Mouse (Mus musculus) spleen, postnatal 4 days (tissue): ENCODE results near the gene Wdr46.
A peak's percentile ranks its signal among the peaks of the same experiment; 100 is the strongest.
"Not testable (repeated sequence)": the region's sequence is repeated elsewhere in the genome, so short reads cannot be mapped to it uniquely, and the experiment has no call there.

Experiments used
- DNase-seq, 2 experiments: peaks; one replicate each; pipeline ENCODE4 v3.0.0; 2022; ENCODE audit warnings: low spot score in 2 of 2

Gene Wdr46

DNA sequence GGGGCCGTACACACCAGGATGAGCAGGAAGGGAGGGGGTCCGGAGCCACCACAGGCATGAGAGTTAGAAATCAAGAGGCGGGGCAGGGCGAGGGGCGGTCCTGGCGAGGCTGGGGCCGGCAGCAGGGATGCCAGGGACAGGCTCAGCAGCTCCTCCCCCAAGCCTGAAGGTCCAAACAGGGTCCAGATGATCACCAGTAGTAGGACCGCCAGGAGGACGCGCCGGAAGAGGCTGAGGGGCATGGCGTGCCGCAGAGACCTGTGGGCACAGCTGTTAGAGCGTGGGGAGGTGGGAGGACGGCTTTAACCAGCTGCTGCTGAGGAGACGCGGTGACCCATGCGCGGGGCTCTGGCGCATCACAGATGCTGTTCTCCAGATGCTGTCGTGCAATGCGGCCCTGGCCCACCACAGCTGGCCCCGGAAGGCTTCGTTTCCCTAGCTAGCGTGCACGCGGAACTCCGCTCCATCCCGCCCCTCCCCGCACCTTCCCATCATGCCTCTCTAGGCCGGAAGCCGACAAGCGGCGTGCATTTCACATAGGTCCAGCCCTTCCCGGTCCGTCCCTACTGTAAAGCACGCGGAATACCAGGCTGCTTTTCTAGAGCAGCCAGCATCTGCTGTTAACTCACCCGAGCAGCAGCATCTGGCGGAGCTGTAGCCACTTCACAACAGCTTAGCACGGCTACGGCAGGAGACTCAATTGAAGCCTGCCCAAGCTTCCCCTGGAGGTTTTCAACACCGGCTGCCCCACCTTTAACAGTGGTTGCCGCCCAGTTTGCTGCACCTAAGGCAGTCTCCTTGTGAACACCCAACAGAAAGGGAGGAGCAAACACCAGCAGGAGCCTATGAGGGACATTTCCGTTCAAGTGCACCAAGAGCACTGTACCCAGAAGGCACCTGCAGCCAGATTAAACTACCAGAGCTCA, 10.8 kb downstream of the Wdr46 start, which contains the start of gene B3galt4:
Gene B3galt4 (minus strand): TSS at position 468 of the 926 bp plus-strand sequence.
- DNase-seq = peak; percentile 77 to 90

DNA sequence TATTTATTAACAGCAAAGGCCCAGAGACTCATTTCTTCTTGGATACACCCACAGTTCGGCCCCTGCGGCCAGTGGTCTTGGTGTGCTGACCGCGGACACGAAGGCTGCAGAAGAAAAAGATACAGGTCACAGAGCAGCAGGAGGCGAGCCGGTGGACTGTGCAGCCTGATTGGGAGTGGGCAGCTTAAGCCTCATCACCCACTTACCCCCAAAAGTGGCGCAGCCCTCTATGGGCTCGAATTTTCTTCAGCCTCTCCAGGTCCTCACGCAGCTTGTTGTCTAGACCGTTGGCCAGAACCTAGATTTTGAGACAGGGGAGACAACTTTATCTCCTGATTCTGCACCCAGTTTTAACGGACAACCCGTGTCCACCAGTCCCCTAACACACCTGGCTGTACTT, 11.6 kb downstream of the Wdr46 start:
- not testable (repeated sequence) for DNase-seq

DNA sequence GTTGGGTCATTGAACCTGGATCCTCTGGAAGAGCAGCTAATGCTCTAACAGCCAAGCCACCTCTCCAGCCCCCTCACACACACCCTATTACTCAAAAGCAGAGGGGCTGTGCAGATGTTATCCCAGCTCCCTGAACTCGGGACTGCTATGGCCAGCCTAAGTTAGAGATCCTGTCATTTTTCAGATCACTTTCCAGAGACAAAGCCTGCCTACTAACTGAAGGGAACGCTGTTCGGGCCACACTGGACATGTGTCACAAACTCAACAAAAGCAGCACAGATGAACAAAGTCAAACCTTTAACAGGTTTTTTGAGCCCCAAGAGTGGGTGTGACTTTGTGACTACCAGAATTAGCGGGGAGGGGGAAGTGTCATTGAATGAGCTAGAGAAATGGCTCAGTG, 12.4 kb downstream of the Wdr46 start:
- no peak for DNase-seq

- no peak for DNase-seq
Measured at GRCm38 (mm10) chr17:33953310-33953709, 12.8 kb downstream of the Wdr46 start.

DNA sequence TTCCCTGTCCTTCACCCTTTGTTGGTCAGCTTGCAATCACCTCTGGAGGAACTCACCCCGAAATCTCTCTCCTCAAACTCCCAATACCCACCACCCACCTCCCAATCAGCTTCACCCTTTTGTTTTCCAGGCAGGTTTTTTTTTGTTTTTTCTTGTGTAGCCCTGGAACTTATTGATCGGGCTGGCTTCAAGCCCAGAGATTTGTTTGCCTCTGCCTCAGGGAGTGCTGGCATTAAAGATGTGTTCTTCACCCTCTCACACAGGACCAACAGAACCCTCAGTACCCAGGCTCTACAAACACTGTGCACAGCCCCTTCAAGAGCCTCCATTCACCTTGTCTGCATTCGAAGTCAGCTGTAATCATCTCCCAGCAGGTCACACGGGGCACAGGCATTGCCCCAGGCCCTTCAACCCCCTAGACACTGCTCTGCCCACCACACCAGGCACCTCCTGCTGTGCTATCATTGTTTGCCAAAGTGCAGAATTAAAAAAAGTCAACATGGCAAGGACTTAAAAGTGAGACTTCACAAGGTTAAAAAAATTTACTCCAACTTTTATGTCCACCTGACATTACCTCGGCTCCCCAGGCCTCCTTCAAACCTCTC, 13.6 kb downstream of the Wdr46 start:
- DNase-seq = no peak

- peak; percentile 53 to 83 for DNase-seq
Measured at GRCm38 (mm10) chr17:33954646-33955554, 14.4 kb downstream of the Wdr46 start.

- peak; percentile 96 to 97 for DNase-seq
Measured at GRCm38 (mm10) chr17:33955555-33956214, 15.2 kb downstream of the Wdr46 start, which contains the start of the genes Vps52 and Rps18. Gene Vps52, plus strand, starts transcription at chr17:33955812. Gene Rps18, minus strand, starts transcription at chr17:33956001.

DNA sequence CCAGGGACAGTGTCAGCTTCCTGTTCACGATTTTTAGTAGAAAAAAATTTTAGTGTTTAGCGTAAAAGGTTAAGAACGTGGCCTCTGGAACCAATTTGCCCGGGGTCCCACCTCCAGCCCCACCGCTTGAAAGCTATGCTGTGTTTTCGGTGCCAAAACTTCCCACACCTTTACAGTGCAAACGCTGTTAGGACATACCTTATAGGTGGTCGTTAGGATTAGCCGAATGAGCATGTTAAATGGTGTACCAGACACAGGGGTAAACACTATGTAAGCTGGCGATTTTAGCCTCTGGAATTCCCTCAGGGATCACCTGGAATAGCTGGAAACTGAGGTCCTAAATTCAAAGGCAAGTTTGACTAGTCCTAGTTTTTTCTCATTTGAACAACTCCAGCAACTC, 15.9 kb downstream of the Wdr46 start:
- no peak for DNase-seq

- no peak for DNase-seq
Measured at GRCm38 (mm10) chr17:33957493-33957892, 17.0 kb downstream of the Wdr46 start.

DNA sequence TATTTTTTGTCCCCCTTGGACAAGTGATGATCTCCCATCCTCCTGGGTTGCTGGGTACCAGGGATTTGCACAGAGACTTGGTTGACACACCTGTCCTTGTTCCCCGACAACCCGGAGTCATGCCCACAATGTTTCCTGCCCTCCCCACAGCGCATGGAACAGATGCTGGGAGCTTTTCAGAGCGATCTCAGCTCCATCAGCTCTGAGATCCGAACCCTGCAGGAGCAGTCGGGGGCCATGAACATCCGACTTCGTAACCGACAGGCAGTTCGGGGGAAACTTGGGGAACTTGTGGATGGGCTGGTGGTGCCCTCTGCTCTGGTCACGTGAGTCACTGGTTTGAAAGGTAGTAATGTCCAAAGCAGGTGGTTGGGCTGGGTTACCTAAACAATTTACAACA, 18.0 kb downstream of the Wdr46 start:
- peak in 1 of 2 experiments; percentile 68 for DNase-seq

DNA sequence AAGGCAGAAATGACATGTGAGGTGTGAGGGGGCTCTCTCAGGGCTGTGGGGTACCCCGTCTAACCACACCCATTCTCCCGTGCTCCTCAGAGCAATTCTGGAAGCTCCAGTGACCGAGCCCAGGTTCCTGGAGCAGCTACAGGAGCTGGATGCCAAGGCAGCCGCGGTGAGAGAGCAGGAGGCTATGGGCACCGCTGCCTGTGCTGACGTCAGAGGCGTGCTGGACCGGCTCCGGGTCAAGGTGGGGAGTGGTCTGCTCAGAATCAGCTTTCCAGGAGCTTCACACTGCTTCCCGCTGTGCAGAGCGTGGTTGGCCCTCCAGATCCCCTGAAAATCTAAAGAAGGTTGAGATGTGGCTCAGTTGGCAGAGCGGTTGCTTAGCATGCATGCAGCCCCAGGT, 18.7 kb downstream of the Wdr46 start:
- DNase-seq = peak in 1 of 2 experiments; percentile 35

DNA sequence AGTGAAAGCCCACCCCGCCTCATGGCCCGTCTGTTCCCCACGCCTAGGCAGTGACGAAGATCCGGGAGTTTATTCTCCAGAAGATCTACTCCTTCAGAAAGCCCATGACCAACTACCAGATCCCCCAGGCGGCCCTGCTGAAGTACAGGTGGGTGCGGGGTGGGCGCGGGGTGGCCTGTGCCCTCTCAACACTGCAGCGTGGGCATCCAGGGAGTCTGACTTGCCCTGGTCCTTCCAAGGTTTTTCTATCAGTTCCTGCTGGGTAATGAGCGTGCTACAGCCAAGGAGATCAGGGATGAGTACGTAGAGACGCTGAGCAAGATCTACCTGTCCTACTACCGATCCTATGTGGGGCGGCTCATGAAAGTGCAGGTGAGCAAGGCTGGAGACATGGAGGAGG, 19.5 kb downstream of the Wdr46 start:
- DNase-seq = no peak

DNA sequence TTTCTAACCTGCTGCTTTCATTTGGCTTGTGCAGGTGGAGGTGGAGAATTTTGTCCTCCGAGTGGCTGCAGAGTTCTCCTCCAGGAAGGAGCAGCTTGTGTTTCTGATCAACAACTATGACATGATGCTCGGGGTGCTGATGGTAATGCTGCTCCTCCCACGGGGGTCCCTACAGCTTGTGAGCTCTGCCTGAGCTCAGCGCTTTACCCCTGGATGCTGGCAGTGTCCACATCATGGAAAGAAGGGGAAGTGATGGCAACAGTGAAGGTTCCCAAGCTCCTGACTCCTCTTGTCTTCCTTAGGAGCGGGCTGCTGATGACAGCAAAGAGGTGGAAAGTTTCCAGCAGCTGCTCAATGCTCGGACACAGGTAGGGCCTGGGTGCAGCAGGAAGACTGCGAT, 22.4 kb downstream of the Wdr46 start:
- DNase-seq = peak in 1 of 2 experiments; percentile 59

DNA sequence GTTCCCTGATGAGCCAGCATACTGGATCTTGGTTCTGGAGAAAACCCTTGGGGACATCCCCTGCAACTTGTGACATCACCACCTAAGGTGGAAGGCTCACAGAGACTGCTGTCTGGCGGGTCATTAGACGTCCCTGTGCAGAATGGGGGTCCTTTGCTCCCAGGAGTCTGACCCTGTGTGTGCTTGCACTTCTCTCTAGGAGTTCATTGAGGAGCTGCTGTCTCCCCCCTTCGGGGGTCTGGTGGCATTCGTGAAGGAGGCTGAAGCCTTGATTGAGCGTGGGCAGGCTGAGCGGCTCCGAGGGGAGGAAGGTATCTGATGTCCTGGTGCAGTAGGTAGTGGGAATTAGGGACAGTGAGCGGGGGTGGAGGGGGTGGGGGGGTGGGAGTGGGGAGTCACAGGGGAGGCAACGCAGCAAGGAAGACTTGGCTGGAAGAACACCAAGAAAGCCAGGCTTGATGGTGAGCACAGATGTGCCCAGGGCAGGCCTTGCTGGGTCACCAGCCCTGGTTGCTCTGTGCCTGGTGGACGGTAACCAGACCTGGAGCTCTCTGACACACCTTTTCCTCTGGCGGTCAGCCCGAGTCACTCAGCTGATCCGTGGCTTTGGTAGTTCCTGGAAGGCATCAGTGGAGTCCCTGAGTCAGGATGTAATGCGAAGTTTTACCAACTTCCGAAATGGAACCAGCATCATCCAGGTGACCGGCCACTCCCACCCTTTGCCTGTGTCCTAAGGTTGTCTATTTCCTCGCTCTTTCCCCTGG, 24.8 kb downstream of the Wdr46 start:
- DNase-seq = no peak

- DNase-seq = no peak
Measured at GRCm38 (mm10) chr17:33965846-33966550, 25.5 kb downstream of the Wdr46 start.

GRCm38 (mm10) chr17:33968489-33968888, 28.0 kb downstream of the Wdr46 start:
- DNase-seq = peak; percentile 77 to 89

- no peak for DNase-seq
Measured at GRCm38 (mm10) chr17:33968927-33969326, 28.5 kb downstream of the Wdr46 start.

- DNase-seq = no peak
Measured at GRCm38 (mm10) chr17:33969394-33969793, 28.9 kb downstream of the Wdr46 start.

DNA sequence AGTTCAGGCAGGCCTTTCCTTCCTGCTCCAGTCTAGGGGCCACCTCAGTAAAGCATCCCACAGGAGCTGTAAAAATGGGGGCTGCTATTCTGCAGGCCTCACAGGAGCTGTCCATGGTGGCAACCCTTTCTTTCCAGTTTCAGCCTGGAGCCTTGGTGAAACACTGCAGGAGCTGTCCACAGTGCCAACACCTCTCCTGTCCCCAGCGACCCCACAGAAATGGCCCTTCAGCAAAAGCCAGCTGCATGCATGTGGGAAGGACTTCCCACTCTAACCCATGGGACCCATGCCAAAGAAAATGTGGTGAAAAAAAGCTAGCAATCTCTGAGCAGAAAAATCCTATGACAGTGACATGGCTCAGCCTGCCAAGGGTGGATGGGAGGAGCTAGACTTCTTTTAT, 32.2 kb downstream of the Wdr46 start:
- DNase-seq = no peak

DNA sequence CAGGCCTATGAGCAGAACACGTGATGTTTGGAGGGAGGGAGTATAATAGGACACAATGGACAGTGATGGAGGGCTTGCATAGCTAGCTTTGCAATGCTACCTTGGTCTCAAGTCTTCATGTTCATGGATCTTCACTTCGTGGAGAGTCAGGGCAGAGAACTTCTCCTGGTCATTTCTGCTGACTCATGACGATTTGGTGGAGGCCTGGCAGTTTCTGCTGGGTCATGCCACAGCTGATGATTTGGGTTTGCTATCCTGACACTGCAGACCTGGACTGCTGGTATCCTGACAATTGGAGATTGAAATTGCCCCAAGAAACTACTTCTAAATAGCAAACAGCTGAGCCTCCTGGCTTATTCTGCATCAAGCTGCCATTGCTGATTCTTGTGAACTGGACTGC, 33.1 kb downstream of the Wdr46 start:
- no peak for DNase-seq
